Mouse (Mus musculus) heart, adult 2 months (tissue): ENCODE results near the gene Gm20481.

Source experiments
- CTCF ChIP-seq: fragments of 200-600 bp; IDR thresholded peaks from 2 replicates; pipeline ENCODE4 v1.8.1; 2022; ENCODE audit warnings: antibody characterized with exemption, mild to moderate bottlenecking, moderate library complexity
- EP300 ChIP-seq: fragments of 200-500 bp; IDR thresholded peaks from 2 replicates; pipeline ENCODE4 v1.6.1; 2011; ENCODE audit warnings: low read depth, low read length, control low read depth; ENCODE audit not compliant: insufficient read depth
- POLR2A ChIP-seq: fragments of 200-500 bp; IDR thresholded peaks from 2 replicates; pipeline ENCODE4 v1.6.1; 2011; ENCODE audit warnings: mild to moderate bottlenecking, low read depth, low read length, control low read depth; ENCODE audit not compliant: insufficient read depth

DNA sequence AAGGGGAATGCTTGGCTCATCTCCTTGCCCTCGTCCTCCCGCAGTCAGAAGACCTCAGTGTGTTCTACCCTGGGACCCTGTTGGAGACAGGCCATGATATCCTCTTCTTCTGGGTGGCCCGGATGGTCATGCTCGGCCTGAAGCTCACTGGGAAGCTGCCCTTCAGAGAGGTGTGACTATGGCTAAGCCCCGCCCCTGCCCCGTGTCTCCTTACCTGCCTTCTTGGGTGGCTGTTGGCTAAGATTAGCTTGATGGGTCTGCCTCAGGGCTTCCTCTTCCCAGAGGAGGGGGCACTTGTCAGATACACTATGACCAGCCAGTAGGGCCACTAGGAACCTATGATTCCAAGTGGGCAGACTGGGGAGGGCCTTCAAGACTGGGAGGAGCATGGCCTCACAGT is 43.5 kb downstream of the Gm20481 start:
- TF ChIP-seq POLR2A (no peak), EP300 (no peak), CTCF (no peak)
